Mouse (Mus musculus): Measurements from ENCODE around the gene Zfp384.
A peak's percentile ranks its signal among the peaks of the same experiment; 100 is the strongest.
"Not testable (repeated sequence)": the region's sequence is repeated elsewhere in the genome, so short reads cannot be mapped to it uniquely, and the experiment has no call there.

The Zfp384 gene

DNA sequence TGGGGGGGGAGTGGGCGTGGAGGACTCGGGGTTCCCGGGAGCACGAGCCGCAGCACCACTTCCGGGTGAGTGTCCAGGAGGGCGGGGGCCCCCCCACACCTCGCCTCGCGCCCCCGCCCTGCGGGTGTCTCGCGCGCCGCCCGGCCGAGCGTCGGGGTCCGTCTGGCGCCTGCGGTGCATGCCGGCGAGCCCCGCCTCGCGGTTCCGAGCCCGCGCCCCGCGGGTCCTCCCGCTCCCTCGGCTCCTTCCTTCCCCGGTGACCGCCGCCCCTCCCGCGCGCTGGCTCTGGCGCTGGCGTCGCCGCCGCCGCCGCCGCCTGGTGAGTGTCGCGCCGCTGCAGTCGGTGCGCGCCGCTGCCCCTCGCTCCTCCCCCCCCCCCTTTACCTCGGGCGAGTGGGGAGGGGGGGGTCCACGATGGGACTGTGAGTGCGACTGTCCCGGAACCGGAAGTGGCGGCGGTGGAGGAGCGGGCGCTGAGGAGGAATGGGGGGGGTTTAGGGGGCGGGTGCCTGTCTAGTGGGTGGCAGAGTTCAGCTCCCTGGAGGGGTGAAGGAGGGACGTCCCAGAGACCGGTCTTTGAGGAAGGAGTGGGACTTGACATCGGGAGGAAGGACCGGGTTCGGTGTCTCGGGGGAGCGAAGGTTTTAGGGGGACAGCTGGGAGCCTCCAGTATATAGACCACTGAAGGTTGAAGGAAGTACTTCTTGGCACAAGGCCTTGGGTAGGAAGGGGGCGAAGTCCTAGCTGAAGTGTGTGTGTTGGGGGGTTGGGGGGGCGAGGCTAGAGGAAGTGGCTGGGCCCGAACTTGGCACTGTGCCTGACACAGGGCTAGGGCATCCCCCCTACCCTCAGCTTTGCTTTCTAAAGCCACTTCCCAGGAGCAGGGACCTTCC, 482 bp downstream of the Zfp384 start:
- peak; percentile 73 to 86 for DNase-seq (ENCODE audit: low spot score in 2 of 2)

- DNase-seq (ENCODE audit: low spot score in 2 of 2), result peak in 1 of 2 experiments; percentile 54
Observed at GRCm38 (mm10) chr6:125017682-125018081, 8.7 kb downstream of the Zfp384 start.

GRCm38 (mm10) chr6:125030532-125030931, 21.6 kb downstream of the Zfp384 start:
- DNase-seq (ENCODE audit: low spot score in 2 of 2), result peak; percentile 64 to 91

GRCm38 (mm10) chr6:125031604-125032003, 22.7 kb downstream of the Zfp384 start:
- DNase-seq (ENCODE audit: low spot score in 2 of 2), result no peak

DNA sequence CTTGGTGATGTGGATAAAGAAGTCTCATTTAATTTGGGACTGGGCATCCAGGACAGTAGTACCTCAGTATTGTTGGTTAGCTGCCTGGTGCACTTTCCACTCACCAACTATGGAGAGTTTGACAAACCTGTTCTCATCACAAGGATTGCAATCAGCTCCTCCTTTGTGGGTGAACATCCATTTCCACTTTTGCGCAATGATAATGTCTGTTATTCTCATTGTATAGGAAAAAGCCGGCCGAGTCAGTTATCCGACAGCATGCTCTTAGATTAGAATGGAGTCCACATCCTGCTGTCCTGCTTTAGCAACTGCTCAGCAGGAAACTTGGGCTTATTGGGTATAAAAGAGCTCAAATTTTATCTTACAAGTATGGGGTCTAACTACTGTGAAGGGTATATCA, 29.7 kb downstream of the Zfp384 start:
- no peak for DNase-seq (ENCODE audit: low spot score in 2 of 2)

DNA sequence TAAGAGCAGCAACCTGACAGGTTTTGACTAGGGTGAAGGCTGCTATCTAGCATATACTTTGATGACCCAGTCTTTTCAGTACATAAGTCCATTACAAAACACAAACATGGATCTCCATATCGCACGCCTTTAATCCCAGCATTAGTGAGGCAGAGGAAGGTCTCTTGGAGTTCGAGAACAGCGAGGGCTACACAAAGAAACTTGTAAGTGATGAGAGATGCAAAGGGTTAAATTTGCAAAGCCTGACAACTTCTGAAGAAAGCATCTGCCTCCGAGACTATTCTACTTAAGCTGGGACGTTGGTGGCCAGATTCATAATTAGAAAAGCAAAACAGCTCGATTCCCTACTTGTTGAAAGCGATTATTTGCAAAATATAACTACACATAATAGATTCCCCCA, 30.2 kb downstream of the Zfp384 start:
- no peak for DNase-seq (ENCODE audit: low spot score in 2 of 2)

DNA sequence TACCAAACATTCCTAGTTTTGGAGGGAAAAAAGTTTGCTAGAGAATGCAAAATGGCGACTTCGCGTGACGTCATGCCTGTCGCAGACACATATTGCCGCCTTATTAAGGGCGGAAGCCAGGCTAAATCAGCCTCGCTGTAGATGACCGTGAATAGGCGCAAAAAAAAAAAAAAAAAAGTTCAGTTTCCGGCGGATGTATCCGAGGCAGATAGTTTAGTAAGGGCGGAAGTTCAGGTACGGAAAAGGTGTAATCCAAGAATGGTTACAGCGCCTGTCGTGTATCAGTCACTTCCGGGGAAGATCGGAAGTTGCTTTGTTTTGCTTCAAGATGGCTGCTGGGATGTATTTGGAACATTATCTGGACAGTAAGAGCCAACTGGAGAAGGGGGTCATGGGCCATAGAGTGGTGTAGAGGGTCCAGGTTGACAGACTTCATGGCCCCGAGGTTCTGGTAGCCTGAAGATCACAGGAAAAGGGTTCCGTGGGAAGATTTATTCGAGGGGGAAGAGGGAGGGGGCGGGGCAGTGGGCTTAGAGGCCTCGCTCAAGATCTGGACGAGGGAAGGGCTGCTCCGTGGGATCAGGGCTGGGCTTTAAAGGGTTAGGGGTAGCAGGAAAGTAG, 30.7 kb downstream of the Zfp384 start, which contains the start of gene Ing4:
Gene Ing4 (plus strand): TSS at position 228 of the 621 bp plus-strand sequence.
- DNase-seq (ENCODE audit: low spot score in 2 of 2), result peak; percentile 81 to 87

DNA sequence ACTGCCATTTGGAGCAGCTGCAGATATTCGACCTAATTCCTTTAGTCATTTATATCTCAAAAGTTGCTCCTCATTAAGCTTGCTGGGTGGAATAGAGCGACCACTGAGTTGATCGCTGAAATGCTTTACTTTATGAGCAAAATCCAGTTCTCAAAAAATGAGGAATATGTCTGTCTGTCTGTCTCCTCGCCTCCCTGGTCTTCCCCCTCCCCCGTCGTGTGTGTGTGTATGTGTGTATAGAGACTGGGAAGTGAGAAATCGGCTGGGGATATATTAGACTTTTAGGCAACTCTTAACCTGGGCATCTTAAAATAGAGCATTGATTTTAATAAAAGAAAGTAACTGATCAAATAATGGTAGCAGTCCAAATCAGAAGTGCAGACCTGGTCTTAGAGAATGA, 31.3 kb downstream of the Zfp384 start:
- DNase-seq (ENCODE audit: low spot score in 2 of 2), result no peak

- no peak for DNase-seq (ENCODE audit: low spot score in 2 of 2)
Observed at GRCm38 (mm10) chr6:125041047-125041446, 32.1 kb downstream of the Zfp384 start.

DNA sequence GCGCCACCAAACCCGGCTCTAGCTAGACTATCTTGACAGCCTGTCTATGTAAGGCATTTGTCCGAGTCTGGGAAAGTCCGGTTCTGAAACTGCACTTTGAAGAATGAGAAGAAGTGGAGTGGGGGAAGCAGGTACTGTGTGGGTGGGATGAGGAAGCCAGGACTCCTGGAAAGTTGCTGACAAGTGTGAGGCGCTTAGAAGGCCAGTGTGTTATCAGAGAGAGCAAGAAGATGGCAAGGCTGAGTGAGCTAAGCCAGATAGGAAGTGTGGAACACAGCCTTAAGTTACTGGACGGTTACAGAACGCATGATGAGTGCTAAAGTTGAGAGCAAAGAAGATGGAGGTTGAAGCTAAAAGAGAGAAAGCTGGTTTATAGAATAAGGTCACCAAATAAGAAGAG, 33.1 kb downstream of the Zfp384 start:
- no peak for DNase-seq (ENCODE audit: low spot score in 2 of 2)

DNA sequence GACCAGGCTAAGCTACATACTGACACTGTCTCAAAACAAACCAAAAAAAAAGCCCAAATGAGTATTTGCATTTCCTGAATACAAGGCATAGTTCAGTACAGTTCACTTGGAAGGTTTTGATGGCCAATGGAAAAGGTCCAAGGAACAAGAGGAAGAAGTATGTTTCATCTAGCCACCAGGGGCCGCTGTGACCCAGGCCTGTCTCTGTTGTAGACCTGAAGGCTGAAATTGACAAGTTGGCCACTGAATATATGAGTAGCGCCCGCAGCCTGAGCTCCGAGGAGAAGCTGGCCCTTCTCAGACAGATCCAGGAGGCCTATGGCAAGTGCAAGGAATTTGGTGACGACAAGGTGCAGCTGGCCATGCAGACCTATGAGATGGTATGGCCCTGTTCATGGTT, 37.7 kb downstream of the Zfp384 start:
- DNase-seq (ENCODE audit: low spot score in 2 of 2), result peak; percentile 76 to 90

GRCm38 (mm10) chr6:125049678-125050077, 40.7 kb downstream of the Zfp384 start, which contains the start of gene Acrbp:
Gene Acrbp (plus strand): TSS chr6:125049689.
- no peak for DNase-seq (ENCODE audit: low spot score in 2 of 2)

- no peak for DNase-seq (ENCODE audit: low spot score in 2 of 2)
Observed at GRCm38 (mm10) chr6:125051237-125051636, 42.3 kb downstream of the Zfp384 start.

GRCm38 (mm10) chr6:125061493-125061892, 52.5 kb downstream of the Zfp384 start:
- DNase-seq (ENCODE audit: low spot score in 2 of 2), result no peak

DNA sequence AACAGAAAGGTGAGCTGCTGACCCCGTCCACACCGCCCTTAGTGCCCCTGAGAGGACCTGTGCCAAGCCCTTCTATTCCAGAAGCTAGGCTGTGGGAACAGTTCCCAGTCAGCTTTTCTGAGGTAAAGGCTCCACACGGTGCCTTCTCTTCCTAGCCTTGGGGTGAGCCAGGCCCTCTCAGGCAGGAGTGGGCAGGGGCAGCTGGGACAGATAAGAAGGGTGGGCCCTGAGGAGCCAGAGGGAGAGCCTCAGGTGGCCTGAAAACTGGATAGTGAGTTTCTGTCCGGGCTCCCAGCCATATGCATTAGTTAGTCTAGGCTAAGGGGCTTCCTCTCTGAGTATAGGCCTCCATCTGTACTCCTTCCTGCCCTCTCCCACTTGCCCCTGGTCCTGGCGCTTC, 53.6 kb downstream of the Zfp384 start:
- no peak for DNase-seq (ENCODE audit: low spot score in 2 of 2)

DNA sequence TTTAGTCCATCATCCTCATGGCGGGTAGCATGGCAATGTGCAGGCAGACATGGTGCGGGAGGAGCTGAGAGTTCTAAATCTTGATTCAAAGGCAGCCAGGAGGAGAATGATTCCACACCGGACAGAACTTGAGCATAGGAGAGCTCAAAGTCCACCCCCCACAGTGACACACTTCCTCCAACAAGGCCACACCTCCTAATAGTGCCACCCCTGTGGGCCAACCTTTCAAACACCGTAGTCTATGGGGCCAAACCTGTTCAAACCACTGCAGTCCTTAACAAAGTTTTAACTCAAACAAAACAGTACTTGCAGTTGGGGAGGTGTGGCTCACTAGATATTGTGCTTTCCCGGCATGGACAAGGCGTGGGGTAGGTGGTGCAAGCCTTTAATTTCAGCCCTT, 55.0 kb downstream of the Zfp384 start:
- DNase-seq (ENCODE audit: low spot score in 2 of 2), result no peak

- DNase-seq (ENCODE audit: low spot score in 2 of 2), result not testable (repeated sequence)
Observed at GRCm38 (mm10) chr6:125065223-125065622, 56.3 kb downstream of the Zfp384 start.

- DNase-seq (ENCODE audit: low spot score in 2 of 2), result no peak
Observed at GRCm38 (mm10) chr6:125067571-125067995, 58.6 kb downstream of the Zfp384 start, which contains the start of gene Lpar5. Gene Lpar5 (plus strand): TSS chr6:125067920.

DNA sequence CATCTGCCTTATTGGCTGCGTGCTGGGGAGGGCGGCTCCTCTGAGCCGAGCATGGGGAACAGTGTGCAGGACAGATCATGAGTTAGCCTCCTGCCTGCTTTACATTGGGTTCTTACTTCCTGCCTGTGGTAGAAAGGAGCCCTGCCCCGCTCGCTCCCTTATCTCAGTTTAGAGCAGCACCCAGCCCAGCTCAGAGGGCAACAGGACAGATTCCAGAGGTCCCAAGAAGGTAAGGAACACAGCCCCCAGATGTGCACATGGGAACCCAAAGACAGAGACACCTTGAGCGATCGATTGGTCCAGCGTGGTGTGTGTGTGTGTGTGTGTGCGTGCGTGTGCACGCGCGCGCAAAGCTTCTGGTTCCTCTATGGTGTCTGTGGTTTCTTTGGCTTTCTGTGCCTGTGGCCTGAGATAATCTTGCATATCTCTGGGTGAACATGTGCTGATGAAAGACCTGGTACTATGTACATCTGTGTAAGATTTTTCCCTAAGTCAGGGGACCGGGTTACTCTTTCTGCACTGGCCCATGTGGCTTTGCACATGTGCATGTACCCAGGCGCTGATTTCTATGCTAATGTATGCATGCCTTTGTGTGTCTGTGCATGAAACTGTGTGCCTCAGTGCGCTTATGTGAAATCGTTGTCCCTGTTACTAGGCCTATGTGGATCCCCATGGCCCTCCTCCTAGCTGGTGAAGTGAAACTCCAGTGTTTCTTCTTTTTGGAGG, 62.4 kb downstream of the Zfp384 start:
- peak; percentile 71 to 82 for DNase-seq (ENCODE audit: low spot score in 2 of 2)

DNA sequence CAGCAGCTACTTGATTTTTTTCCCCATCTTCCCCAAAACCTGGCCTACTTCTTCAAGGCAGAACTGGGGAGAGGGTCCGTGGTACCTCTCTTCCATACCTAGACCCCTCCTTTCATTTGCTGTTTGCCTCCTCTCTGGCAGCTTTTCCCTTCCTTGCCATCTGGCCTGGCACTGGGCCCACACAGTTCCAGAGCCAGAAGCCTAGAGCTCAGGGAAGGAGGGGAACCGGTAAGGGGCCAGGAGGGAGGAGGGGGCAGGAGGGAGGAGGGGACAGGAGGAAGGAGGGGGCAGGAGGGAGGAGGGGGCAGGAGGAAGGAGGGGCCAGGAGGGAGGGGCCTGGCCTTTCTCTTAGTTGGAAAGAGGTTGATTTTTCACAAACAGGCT, 62.9 kb downstream of the Zfp384 start:
- peak in 1 of 2 experiments; percentile 62 for DNase-seq (ENCODE audit: low spot score in 2 of 2)

DNA sequence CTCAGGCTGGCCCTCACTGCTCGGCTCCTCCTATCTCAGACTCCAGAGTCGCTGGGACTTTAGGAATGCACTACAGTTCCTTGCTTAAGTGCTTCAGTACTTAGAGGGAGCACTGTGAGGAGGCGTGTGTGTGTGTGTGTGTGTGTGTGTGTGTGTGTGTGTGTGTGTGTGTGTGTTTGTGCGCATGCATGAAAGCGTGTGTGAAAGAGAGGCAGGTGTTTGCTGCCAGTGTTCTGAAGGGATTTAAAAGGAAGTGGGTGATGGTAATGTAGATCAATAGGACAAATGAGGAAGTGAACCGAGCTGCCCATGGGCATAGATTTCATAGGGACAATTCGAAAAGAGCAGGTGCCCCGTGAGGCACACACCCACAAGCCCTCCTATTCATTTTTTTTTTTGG, 64.9 kb downstream of the Zfp384 start:
- no peak for DNase-seq (ENCODE audit: low spot score in 2 of 2)

- peak in 1 of 2 experiments; percentile 57 for DNase-seq (ENCODE audit: low spot score in 2 of 2)
Observed at GRCm38 (mm10) chr6:125081394-125081793, 72.4 kb downstream of the Zfp384 start.

All from spleen, postnatal 4 days (tissue).